Mouse (Mus musculus) cerebellum, postnatal 4 days (tissue): Measurements from ENCODE around the gene Vps16.

Experiments used
- DNase-seq, 2 experiments: peaks; one replicate each; pipeline ENCODE4 v3.0.0; 2022; ENCODE audit warnings: low spot score in 2 of 2, mixed read lengths in 1 of 2

The Vps16 gene

DNA sequence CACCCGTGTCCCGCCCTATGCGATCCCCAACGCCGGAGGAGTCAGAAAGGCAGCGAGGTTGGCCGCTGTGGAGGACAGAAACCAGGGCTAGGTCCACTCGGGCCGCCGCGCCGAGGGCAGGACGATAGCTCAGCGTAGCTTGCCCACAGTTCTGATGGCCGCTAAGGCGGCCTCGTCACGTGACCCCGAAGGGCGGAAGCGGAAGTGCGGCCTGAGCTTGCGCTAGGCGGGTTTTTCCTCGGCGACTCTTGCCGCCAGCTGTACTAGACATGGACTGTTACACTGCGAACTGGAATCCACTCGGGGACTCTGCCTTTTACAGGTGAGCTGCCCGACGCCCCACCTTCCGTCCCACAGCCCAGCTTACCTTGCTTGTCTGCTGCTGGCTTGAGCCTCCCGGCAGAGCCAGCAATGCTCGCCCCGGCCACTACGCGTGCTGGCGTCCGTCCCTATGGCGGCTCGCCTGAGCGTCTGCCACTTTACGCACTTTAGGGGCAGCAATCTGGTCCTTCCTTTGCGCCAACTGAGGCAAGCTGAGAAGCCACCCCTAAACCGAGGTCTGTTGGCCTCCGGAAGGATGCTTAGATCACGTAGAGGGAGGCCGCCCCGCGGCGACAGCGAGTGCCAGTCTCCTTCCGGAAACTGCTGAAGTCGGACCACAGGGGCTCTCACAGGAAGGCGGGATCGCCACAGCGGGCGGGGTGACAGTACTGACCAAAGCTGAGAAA is at the start of gene Vps16, which contains the start of gene Pced1a:
Gene Vps16, plus strand, starts transcription at position 214 of the 728 bp plus-strand sequence.
Gene Pced1a, minus strand, starts transcription at position 576 of the 728 bp plus-strand sequence.
- DNase-seq: peak; percentile 85 to 90

DNA sequence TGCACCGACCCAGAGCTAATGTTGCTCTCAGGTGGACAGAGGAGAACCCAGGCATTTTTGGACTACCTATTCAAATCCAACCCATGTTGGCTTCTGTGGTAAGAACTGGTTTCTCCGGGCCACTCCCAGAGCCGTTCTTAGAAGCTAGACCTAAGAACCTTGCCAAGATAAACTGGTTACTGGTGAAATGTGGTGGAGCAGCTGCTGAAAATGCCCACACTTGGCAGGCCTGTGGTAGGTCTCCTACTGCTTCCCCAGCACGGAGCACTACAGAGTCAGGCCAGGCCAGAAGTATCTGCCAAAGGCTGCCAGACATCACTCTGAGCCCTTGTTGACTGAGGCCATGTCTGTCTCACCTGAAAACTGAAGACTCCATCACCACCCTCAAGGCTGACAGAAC is 49.2 kb upstream of the Vps16 start:
- no peak for DNase-seq

DNA sequence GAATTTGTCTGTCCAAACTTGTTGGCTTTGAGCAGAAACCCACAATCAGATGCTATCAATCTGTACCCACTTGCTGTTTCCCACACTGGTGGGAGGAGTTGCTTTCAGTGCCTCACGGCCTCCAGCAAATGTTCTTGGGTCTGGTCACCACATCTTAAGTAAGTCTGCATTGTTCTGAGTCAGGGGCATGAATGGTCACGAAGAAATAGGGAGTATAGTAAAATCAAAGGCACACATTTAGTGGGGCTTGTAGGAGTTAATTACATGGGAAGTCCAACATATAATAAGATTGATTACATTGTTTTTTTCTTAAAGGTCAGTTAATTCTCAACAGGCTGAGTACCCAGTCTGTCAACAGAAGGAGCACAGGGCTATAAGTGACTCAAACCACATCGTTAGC is 40.9 kb upstream of the Vps16 start:
- DNase-seq: no peak

DNA sequence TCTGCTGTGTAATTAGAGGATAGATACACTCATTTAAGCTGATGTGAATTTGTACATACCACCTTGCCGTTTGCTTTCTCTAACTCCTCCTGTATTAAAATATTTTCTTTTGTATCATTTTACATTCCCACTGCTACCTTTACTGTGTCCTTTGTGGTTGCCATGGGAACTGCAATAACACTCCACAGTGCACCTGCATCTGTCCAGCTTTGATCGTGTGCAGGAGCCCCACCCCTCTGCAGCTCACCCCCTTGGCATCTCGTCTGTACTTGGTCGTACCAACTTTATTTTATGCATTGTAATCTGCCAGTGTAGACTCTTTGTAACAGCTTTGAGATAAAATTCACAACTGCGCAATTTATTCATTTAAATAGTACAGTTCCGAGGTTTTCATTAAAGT is 40.2 kb upstream of the Vps16 start:
- DNase-seq: no peak

DNA sequence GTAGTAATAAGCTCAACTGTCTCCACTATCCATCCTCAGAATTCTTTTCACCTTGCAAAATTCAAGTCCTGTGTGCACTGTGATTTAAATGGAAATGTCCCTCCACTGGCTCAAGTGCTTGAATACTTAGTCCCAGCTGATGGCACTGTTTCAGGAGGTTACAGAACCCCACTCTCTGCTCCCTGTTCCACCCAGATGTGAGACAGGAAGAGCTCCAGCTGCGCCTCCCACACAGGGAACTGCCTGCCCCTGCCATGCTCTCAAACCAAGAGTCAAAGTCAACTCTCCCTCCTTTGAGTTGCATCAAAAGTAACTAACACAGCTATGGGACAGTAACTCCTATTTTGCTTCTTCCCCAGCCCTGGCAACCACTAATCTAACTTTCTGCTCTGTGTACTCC is 37.9 kb upstream of the Vps16 start:
- no peak for DNase-seq

DNA sequence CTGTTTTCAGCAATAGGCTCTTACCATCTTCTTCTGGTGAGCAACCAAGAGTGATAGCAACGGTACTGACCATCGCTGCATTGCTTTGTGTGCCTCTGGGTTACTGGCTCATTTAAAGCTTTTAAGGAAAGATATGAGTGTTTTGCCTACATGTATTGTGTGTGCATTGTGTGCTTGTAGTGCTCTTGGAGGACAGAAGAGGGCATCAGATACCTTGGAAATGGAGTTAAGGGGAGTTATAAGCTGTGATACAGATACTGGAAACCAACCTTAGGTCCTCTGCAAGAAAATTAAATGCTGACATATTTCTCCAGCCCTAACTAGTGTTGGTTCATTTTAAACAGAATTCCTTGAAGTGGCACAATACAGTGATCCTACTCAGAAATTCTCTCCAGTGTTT is 35.3 kb upstream of the Vps16 start:
- DNase-seq: no peak

DNA sequence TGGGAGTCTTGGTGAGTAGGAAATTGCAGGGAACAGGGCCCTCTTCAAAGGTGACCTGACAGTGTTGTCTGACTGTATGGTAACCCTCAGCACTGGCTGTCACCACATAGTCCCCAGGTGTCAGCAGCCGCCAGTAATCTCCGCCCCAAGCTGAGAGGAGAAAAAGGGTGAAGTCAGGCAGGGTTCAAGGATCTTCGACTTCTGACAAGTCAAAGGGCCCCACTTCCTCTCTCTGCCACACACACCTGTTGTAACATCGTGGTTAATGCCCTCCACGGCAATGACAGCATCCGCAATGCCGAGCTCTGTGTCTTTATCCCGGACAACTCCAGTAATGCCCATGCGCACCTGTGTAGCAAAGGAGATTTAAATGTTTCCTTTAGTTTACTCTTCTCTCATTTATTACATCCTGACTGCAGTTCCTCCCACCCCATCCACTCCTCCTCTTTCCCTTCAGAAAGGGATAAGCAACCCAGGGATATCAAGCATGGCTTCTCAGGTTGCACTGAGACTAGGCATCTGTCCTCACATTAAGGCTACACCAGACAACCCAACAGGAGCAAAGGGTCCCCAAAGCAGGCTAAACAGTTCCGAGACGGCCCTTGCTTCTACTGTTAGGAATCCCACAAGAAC is 33.0 kb upstream of the Vps16 start:
- DNase-seq: no peak

DNA sequence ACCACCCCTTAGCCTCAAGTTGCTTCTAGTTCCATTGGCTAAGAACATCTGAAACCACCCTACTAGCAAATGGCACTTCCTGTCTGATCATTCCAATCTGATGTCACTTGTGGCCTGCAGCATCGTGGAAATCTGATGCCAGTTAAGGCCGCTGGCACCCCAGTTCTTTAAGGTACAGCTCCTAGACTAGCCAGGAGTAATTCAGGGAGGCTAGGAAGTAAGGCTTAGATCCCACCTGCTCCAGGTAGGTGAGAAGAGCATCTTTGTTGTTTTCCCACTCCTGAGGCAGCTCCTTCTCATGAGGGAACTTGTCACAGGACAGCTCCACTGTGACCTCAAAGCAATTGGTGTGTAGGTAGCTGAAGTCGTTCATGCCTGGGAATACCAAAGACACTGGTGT is 31.3 kb upstream of the Vps16 start:
- DNase-seq: no peak

DNA sequence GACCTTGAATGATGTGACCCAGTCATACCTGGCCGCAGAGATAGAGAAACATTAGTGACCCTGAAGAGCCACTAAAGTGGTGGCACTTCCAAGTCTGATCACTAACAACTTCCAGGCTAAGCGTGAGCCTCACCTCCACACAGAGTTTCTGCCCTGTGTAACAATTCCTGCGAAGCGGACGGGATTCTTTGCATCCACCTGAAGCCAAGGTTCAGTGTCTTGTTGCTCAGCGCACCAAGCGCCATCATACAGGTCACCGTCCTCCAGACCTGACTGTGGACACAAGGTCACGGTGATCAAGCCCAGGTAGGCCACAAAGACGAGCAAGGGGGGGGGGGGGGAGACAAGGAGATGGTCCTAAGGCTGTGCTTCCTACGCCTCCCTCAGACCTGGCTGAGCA is 28.4 kb upstream of the Vps16 start:
- no peak for DNase-seq

DNA sequence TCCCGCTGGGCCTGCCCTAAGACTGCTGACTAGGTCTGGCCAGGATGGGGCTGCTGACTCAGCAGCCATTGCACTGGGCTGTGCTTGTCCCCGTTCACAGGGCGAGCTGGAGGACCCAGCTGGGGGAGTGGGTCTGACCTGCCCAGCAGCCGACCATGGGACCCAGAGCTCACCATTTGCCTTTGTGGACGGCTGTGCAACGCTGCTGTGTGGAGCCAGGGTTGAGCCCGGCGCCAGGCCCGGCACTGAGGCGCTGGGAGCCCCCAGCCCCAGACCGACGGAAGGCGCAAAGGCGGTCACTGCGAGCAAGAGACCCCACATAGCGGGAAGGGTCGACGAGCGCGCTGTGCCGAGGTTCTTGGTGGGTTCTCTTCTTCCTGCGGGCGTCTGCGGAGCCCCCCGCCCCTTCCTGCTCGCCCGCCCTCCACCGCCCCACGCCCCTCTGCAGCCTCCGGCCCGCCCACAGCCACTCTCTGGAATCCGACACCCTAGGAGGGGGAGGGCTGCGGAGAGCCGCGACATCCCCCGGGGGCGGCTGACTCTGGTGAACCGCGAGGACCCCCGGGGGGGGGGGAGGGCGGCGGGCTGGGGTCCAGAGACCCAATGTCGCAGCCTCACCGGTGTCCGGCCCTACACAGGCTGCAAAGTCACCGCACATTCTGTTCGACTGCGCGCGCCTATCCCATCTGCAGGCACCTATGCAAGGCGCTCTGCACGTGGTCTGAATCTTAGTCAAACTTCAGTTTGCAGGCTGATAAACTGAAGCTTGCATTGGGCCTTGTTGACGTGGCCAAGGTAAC is 26.8 kb upstream of the Vps16 start, which contains the start of gene Cpxm1:
Gene Cpxm1, minus strand, starts transcription at position 389 of the 800 bp plus-strand sequence.
- DNase-seq: peak in 1 of 2 experiments; percentile 24

DNA sequence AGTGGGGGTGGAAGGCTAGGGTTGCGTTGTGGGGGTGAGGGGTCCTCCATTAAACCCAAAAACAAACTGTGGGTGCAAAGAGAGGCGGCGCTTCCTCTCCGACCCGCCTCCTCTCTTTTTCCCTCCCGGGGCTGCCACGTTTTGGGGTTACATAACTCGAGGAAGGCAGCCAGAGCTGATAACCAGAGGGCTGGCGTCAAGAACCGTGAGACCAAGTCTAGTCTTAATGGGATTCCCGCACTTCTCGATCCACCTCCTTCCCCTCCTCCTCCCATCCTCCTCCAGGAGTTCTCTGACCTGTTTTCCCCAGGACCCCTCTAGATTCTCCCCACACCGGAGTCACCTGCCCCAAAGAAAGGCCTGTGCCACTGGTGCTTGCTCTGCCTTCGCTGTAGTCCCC is 26.0 kb upstream of the Vps16 start:
- no peak for DNase-seq

DNA sequence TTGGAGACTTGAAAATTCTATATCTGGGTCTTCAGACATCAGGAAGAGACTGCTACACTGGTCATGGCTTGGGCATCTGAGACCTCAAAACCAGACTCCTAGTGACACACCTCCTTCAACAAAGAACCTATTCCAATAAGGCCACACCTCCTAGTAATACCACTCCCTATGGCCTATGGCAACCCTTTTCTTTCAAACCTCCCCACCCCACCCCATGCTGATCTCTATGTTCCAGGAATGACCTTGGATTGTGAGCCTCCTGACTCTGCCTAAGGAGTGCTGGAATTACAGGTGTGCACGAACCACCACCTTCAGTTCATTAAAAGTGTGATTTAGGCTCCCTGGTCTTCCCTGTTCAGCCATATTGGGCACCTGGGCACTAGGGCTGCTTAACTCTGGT is 24.1 kb upstream of the Vps16 start:
- DNase-seq: no peak

DNA sequence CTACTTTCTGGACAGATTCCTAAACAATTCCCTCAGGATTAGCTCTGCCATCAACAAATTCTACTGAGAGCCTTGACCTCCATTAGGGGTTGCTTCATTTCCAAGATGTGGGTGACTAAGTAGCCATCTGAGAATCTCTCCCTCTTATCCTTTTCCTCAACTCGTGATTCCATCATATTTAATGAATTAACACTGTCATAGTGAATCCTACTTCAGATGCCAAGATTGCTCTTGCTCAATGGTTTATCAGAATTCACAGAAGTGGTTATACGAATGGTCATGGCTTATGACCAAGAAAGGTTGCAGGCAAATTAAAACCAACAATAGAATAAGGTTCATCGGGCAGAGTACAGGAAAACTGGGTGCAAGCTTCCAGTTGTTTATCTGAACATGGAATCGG is 22.2 kb upstream of the Vps16 start:
- no peak for DNase-seq

DNA sequence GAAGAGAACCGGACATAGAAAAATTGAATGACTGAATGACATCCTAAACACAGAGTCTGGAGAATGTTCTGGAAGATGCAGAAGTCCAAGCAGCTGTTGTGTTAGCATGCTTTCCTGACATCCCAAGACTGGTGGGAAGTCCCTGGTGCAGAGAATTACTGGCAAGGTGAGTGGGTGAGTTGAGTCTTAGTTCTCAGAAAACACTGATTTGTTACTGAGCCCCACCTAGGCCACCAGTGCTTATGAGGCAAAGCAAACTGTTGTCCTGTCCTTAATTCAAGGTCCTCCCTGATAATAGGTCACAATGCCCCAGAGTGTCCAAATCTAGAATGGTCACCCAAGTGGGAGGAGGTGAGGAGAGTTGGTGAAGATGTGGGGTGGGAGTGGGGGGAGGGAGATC is 19.2 kb upstream of the Vps16 start, which contains the start of the genes Gm28372 and 1700020A23Rik:
Gene Gm28372, plus strand, starts transcription at position 301 of the 400 bp plus-strand sequence.
Gene 1700020A23Rik, plus strand, starts transcription at position 321 of the 400 bp plus-strand sequence.
- DNase-seq: no peak

DNA sequence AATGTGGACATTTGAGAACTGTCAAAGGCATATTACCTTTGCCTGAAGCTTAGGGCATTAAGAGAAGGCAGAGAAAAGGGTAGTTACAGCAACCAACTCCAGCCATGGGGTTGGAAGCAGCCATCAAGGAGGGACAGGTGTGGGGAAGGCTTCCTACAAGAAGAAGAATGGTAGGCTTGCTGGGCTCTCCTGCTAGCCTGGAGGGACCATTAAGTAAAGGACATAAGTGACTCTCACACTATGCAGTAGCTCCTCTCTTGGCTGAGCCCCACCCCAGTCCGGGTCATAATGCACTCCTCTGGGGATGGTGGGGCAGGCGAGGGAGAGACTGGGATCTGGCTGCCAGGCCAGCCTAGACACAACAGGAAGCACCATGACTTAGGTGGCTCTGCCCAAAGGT is 18.0 kb upstream of the Vps16 start, which contains the start of gene Tmem239:
Gene Tmem239, plus strand, starts transcription at position 301 of the 400 bp plus-strand sequence.
- DNase-seq: no peak

DNA sequence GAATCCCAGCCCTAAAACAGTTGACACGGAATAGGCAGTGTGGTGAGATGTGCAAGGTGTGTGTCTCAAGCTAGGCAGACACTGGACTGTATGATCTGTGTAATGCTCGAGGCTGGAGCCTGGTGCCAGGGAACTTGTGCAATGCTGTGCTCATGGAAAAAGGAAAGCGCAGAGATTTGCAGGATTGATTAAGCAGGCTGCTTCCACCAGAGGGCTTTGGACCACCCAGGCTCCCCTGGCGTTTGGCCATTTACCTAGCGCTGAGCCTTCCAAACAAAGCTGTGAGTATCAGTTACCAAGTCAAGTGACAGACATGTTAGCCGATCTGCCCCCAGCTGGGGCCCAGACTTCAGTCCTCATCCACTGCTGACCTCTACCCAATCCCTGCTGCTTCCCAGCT is 15.9 kb upstream of the Vps16 start:
- DNase-seq: peak in 1 of 2 experiments; percentile 37

DNA sequence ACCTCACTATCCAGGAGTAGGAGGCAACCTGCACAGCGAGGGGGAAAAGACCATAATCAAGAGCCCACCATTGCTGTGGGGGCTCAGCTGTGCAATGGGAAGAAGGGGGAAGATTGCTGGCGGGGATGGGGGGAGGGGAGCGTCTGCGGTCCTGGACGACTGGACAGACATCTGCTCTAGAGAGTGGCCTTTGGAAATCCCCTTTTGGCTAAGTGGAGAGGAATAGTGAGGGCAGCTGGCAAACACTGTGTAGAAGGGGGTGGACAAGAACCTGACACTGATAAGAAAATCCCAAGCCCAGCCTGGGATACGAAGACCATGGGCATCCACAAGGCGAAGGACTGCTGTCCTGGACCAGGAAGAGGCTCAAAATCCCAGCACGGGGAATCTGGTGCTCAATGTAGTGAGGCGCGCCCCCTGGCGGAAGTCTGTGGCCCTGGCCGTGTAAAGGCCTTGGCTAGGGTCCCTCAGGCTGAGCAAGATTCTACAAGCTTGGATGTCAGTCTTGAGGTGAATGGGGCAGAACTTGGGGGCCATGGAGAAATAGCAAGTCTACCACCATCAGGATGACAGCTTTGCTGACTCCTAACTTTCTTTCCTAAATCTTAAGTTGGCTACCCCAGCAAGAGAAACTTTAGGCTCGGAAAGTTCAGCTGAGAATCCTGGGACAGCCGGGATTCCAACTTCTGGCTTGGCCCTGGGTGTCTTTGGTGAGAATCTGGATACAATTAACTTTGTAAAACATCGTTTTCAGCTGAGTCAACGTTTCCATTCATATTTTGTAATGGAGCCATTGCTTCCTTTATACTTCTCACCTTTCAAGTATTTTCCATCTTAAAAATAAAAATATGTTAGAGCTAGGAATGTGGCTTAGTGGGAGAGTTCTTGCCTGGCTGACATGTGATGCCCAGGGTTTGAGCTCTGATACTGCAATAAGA is 12.3 kb upstream of the Vps16 start:
- peak; percentile 82 to 87 for DNase-seq

DNA sequence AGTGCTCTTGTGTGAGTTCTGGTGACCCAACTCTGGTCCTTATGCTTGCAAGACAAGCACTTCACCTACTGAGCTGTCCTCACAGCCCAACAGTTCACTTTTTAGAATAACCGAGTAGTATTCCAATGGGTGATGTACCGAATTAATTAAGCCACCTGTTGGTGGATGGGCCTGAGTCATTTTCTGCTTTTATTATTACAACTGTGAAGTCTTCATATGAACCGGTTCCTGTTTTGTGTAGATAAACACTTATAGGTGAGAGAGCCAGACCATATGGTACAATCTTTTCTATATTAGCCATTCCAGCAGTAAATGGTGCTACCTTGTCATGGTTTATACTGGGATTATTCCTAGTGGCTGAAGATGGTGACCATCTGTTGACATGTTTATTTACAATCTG is 11.4 kb upstream of the Vps16 start:
- DNase-seq: no peak

DNA sequence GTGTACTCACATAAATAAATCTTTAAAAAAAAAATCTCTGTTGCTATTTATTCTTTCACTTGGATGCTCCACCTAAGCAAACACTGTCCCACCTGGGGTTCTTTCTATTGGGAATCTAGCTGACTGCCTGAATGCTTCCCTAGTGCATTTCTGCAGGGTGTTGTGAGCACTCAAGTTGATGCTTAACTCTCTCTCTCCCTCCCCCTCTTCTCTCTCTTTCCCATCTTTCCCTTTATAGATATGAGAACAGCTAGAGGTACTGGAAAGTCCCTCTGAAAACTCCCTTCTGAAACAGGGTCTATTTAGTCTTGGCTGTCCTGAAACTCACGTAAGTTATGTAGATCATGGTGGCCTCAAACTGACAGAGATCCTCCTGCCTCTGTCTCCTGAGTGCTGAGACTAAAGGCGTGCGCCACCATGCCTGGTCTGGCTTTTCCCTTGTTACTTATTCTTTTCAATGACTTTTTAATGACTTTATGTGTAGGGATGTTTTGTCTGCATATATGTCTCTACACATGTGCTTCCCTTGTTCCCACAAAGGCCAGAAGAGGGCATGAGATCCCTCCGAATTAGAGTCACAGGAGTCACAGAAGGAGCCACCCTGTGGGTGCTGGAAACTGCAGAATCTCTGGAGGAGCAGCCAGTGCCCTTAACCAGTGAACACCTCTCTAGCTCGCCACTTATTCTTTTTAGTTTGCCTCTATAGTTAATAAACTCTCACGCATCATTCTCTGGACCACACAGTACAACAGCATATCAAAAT is 9.9 kb upstream of the Vps16 start:
- no peak for DNase-seq
